Mouse (Mus musculus) heart, postnatal 10 days (tissue): ENCODE measurements at regions not wholly inside any gene's neighbourhood (a gene's known extent, or its start where the extent isn't known, plus 50 kb on each side); places are given as distances from the start of the nearest gene placed in this dataset.

Experiments used
- DNase-seq, 2 experiments: peaks; one replicate each; pipeline ENCODE4 v3.0.0; 2021
- intact Hi-C: fragments of 180-260 bp; cut with DNase I; formaldehyde crosslinking; loops from one replicate; pipeline ENCODE4 v1.15.1; 2025

- no peak for DNase-seq
- intact Hi-C loops, result loop anchor here (5.0 kb wide), 1 partner anchor 1035 kb away; no protein-coding TSS in a partner anchor
Measured at GRCm38 (mm10) chr13:115676836-115677235, 575.1 kb upstream of the Itga1 start.

GRCm38 (mm10) chr13:115673729-115674128, 572.0 kb upstream of the Itga1 start:
- DNase-seq, result no peak
- intact Hi-C loops, result no loop called here

- DNase-seq, result no peak
- intact Hi-C loops, result no loop called here
Measured at GRCm38 (mm10) chr13:115671685-115672084, 569.9 kb upstream of the Itga1 start.

- DNase-seq, result no peak
- intact Hi-C loops, result no loop called here
Measured at GRCm38 (mm10) chr13:115669516-115669915, 567.8 kb upstream of the Itga1 start.

- no peak for DNase-seq
- intact Hi-C loops, result no loop called here
Measured at GRCm38 (mm10) chr13:115655134-115655533, 553.4 kb upstream of the Itga1 start.

GRCm38 (mm10) chr13:115652935-115653334, 551.2 kb upstream of the Itga1 start:
- DNase-seq, result no peak

GRCm38 (mm10) chr13:115652352-115652751, 550.6 kb upstream of the Itga1 start:
- intact Hi-C loops, result no loop called here
- DNase-seq, result no peak

More at GRCm38 (mm10) chr13:115652935-115653334, 551.2 kb upstream of the Itga1 start:
- intact Hi-C loops, result no loop called here

- intact Hi-C loops, result no loop called here
- DNase-seq, result no peak
Measured at GRCm38 (mm10) chr13:115631410-115632105, 529.8 kb upstream of the Itga1 start.

- DNase-seq, result no peak
- intact Hi-C loops, result no loop called here
Measured at GRCm38 (mm10) chr13:115630603-115631002, 528.8 kb upstream of the Itga1 start.

- no peak for DNase-seq
- intact Hi-C loops, result no loop called here
Measured at GRCm38 (mm10) chr13:115613174-115613573, 511.4 kb upstream of the Itga1 start.

- DNase-seq, result no peak
- intact Hi-C loops, result no loop called here
Measured at GRCm38 (mm10) chr13:115606441-115606840, 504.7 kb upstream of the Itga1 start.

GRCm38 (mm10) chr13:115595126-115595671, 493.4 kb upstream of the Itga1 start:
- intact Hi-C loops, result no loop called here

GRCm38 (mm10) chr13:115575967-115576366, 474.2 kb upstream of the Itga1 start:
- DNase-seq, result no peak
- intact Hi-C loops, result no loop called here

More at GRCm38 (mm10) chr13:115595126-115595671, 493.4 kb upstream of the Itga1 start:
- no peak for DNase-seq

GRCm38 (mm10) chr13:115575052-115575891, 473.5 kb upstream of the Itga1 start:
- intact Hi-C loops, result no loop called here
- DNase-seq, result no peak

- intact Hi-C loops, result no loop called here
- DNase-seq, result no peak
Measured at GRCm38 (mm10) chr13:115541167-115541566, 439.4 kb upstream of the Itga1 start.

- no peak for DNase-seq
Measured at GRCm38 (mm10) chr13:115535900-115536299, 434.1 kb upstream of the Itga1 start.

GRCm38 (mm10) chr13:115513914-115514313, 412.1 kb upstream of the Itga1 start:
- intact Hi-C loops, result no loop called here

More at GRCm38 (mm10) chr13:115535900-115536299, 434.1 kb upstream of the Itga1 start:
- intact Hi-C loops, result no loop called here

GRCm38 (mm10) chr13:115512214-115512613, 410.4 kb upstream of the Itga1 start:
- no peak for DNase-seq
- intact Hi-C loops, result no loop called here

More at GRCm38 (mm10) chr13:115513914-115514313, 412.1 kb upstream of the Itga1 start:
- no peak for DNase-seq

GRCm38 (mm10) chr13:115508646-115509045, 406.9 kb upstream of the Itga1 start:
- no peak for DNase-seq
- intact Hi-C loops, result no loop called here

GRCm38 (mm10) chr13:115494399-115494798, 392.6 kb upstream of the Itga1 start:
- no peak for DNase-seq
- intact Hi-C loops, result no loop called here

- DNase-seq, result no peak
- intact Hi-C loops, result no loop called here
Measured at GRCm38 (mm10) chr13:115475861-115476260, 374.1 kb upstream of the Itga1 start.
